Mouse (Mus musculus): ENCODE results near the gene Disp2. TPM values are rescaled to one million over a fixed set of nuclear protein-coding genes. Genes with fewer than 3 reads are reported as not detected.

Disp2 gene
- polyA plus RNA-seq, 1 experiment from 2014 or later: 39.9 TPM

- WGBS: 89% methylated on average over 5 of the region's 5 CpGs
- H3K27me3 ChIP-seq: no peaks in the 10 kb centered on the region
- H3K36me3 ChIP-seq: peaks cover 25% of the 10 kb centered on the region
- H3K9ac ChIP-seq: no peak overlapping the region
- no peak for ATAC-seq (ENCODE audit: low read depth)
- H3K9me3 ChIP-seq: no peaks in the 10 kb centered on the region
- H3K4me1 ChIP-seq (replicated peaks): no peaks in the 10 kb centered on the region
- H3K4me2 ChIP-seq: no peak overlapping the region
- H3K27ac ChIP-seq (replicated peaks): no peak overlapping the region
- H3K4me3 ChIP-seq: no peak overlapping the region
These were observed 49.6 kb downstream of the Disp2 start for GRCm38 (mm10) chr2:118829096-118829495.

DNA sequence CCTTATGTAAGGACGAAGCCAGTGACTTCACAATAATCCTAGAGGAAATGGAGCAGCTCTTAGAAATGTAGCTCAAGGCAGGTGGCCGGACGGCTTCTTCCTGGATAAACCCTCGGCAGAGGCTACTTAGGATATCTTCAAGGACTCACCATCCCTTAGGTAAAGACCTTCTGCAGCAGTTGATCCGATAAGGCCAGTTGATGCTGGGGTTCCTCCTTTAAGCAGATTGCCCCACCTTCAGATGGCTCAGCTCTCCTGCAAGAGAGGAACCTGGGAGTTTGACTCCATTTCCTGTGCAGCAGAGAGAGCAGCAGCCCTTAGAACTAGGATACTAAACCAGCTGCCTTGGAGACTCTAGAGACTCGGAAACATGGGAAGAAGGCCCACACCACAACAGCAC, 54.5 kb downstream of the Disp2 start:
- Histone ChIP-seq H3K9me3 (no peaks in the 10 kb centered on the region), H3K9ac (no peak overlapping the region), H3K4me3 (no peak overlapping the region), H3K27ac (replicated peaks) (no peak overlapping the region), H3K36me3 (peaks cover 9% of the 10 kb centered on the region; the same call in 1 of the 2 replicates), H3K27me3 (no peaks in the 10 kb centered on the region), H3K4me1 (replicated peaks) (no peaks in the 10 kb centered on the region), H3K4me2 (no peak overlapping the region)
- ATAC-seq (ENCODE audit: low read depth): no peak
- 95% methylated on average over 6 of the region's 6 CpGs for WGBS

DNA sequence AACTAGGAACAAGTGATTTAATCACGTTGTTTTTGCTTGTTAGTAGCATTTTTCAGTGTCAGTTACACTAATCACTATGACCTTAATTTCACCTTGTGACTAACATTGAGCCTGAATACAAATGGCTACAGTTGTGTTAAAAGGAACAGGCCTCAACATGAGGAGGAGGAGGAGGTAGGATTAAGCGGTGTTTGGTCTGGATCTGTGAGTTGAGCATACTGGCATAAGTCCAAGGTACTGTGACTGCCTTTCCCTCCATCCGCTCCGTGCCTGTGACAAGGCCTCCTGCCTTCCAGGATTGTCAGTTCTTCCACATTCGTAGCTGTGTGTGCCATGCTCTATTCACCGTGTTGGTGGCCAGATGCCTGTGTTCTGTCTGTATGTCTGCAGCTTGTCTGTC, 55.6 kb downstream of the Disp2 start:
- WGBS: 88% methylated on average over 6 of the region's 6 CpGs
- Histone ChIP-seq H3K27ac (replicated peaks) (no peak overlapping the region), H3K4me2 (no peak overlapping the region), H3K9ac (no peak overlapping the region), H3K4me1 (replicated peaks) (no peaks in the 10 kb centered on the region), H3K27me3 (no peaks in the 10 kb centered on the region), H3K9me3 (no peaks in the 10 kb centered on the region), H3K36me3 (0 out of 2 replicates have a peak, but pooled peaks cover 3% of the 10 kb centered on the region), H3K4me3 (no peak overlapping the region)
- no peak for ATAC-seq (ENCODE audit: low read depth)

- Histone ChIP-seq H3K36me3 (0 out of 2 replicates have a peak, but pooled peaks cover 3% of the 10 kb centered on the region), H3K9ac (no peak overlapping the region), H3K4me3 (no peak overlapping the region), H3K4me2 (no peak overlapping the region), H3K27me3 (no peaks in the 10 kb centered on the region), H3K9me3 (no peaks in the 10 kb centered on the region), H3K4me1 (replicated peaks) (no peaks in the 10 kb centered on the region), H3K27ac (replicated peaks) (no peak overlapping the region)
- WGBS: 58% methylated on average over 5 of the region's 5 CpGs
- ATAC-seq (ENCODE audit: low read depth): no peak
These were observed 58.8 kb downstream of the Disp2 start for GRCm38 (mm10) chr2:118838330-118838729.

- Histone ChIP-seq H3K9me3 (no peaks in the 10 kb centered on the region), H3K9ac (no peak overlapping the region), H3K4me2 (no peak overlapping the region), H3K4me1 (replicated peaks) (no peaks in the 10 kb centered on the region), H3K4me3 (no peak overlapping the region), H3K36me3 (no peaks in the 10 kb centered on the region), H3K27me3 (no peaks in the 10 kb centered on the region), H3K27ac (replicated peaks) (no peak overlapping the region)
- 64% methylated on average over 5 of the region's 5 CpGs for WGBS
- ATAC-seq (ENCODE audit: low read depth): no peak
These were observed 61.7 kb downstream of the Disp2 start for GRCm38 (mm10) chr2:118841186-118841585.

DNA sequence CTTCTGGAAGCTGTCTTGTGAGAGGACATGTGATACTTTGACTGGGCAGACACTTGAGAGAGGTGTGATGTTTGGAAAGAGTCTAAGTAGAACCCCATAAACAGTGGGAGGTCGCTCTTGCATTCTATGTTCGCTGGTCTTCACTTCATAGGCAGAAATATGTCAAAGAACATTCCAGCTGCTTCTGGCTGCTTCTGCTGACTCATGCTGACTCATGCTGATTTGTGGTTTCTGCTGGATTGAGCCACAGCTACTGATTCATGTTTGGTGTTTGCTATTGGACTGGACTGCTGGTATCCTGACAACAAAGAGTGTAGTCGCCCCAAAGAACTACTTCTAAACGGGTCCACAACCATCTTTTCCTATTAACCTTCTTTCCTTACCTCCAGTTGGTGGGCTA, 62.3 kb downstream of the Disp2 start:
- Histone ChIP-seq H3K27ac (replicated peaks) (no peak overlapping the region), H3K9me3 (no peaks in the 10 kb centered on the region), H3K4me3 (no peak overlapping the region), H3K27me3 (no peaks in the 10 kb centered on the region), H3K9ac (no peak overlapping the region), H3K36me3 (no peaks in the 10 kb centered on the region), H3K4me2 (no peak overlapping the region), H3K4me1 (replicated peaks) (no peaks in the 10 kb centered on the region)
- ATAC-seq (ENCODE audit: low read depth): no peak
- WGBS: 87% methylated on average over 4 of the region's 4 CpGs

DNA sequence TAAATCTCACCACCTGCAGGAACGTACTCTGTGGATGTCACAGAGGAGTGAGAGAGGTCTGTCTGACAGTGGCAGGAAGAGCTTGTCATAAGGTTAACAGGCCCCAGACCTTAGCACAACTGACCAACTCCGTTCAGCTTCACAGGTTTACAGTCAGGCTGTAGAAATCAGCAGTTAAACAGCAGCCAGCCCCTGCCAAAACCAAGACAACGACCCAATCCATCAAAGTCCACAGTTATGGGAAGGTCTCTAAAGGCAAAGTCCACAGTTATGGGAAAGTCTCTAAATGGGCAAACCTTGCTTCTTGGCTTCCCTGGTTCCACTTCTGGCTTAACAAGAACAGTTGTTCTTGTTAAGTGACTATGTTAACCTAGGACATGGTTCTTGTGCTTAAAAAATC, 64.9 kb downstream of the Disp2 start:
- no peak for ATAC-seq (ENCODE audit: low read depth)
- no peak overlapping the region for H3K4me3 ChIP-seq
- H3K27ac ChIP-seq (replicated peaks): no peak overlapping the region
- no peaks in the 10 kb centered on the region for H3K9me3 ChIP-seq
- H3K27me3 ChIP-seq: no peaks in the 10 kb centered on the region
- no peak overlapping the region for H3K9ac ChIP-seq
- H3K4me1 ChIP-seq (replicated peaks): no peaks in the 10 kb centered on the region
- no peak overlapping the region for H3K4me2 ChIP-seq
- WGBS: 84% methylated on average over 3 of the region's 3 CpGs
- no peaks in the 10 kb centered on the region for H3K36me3 ChIP-seq

GRCm38 (mm10) chr2:118846246-118846645, 66.7 kb downstream of the Disp2 start:
- Histone ChIP-seq H3K4me3 (no peak overlapping the region), H3K4me2 (no peak overlapping the region), H3K9ac (no peak overlapping the region), H3K27ac (replicated peaks) (no peak overlapping the region), H3K9me3 (no peaks in the 10 kb centered on the region), H3K4me1 (replicated peaks) (no peaks in the 10 kb centered on the region), H3K27me3 (no peaks in the 10 kb centered on the region), H3K36me3 (no peaks in the 10 kb centered on the region)
- WGBS: 60% methylated on average over 7 of the region's 7 CpGs
- no peak for ATAC-seq (ENCODE audit: low read depth)

DNA sequence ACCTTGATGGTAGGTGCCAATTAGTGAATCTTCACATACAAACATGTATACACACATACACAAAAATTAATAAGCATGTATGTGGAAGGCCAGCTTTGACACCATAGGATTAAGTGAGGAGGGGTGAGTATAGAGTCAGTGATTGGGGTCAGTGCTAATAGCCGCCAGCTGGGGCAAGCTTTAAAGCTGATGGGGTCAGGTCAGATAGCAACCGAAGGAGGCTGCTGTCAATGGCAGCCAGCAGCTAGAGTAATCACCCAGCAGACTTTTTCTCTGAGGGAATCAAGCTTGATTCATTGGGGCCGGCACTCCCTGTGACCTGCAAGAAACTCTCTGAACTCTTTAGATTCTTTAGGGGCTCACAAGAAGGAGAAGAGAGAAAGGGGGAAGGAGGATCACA, 72.2 kb downstream of the Disp2 start:
- Histone ChIP-seq H3K4me1 (replicated peaks) (no peaks in the 10 kb centered on the region), H3K4me3 (no peak overlapping the region)
- 12% methylated on average over 3 of the region's 3 CpGs for WGBS

More for the DNA sequence above, 72.2 kb downstream of the Disp2 start:
- H3K4me2 ChIP-seq: no peak overlapping the region
- H3K9me3 ChIP-seq: no peaks in the 10 kb centered on the region
- no peaks in the 10 kb centered on the region for H3K36me3 ChIP-seq
- no peak overlapping the region for H3K27ac ChIP-seq (replicated peaks)
- no peak overlapping the region for H3K9ac ChIP-seq
- no peak for ATAC-seq (ENCODE audit: low read depth)
- H3K27me3 ChIP-seq: no peaks in the 10 kb centered on the region

Other genes with a start within 250 kb of the Disp2 start
- gene Bmf, start 230.0 kb upstream of the Disp2 start, polyA plus RNA-seq (2015; fragmentation: Nextera tagmentation; extraction: Ambion mirVana): 3.3 and 4.6 TPM in 2 replicates
- gene Bub1b, start 181.5 kb upstream of the Disp2 start, polyA plus RNA-seq (2015; fragmentation: Nextera tagmentation; extraction: Ambion mirVana): 14.9 and 16.7 TPM in 2 replicates
- gene Pak6, start 116.4 kb upstream of the Disp2 start, polyA plus RNA-seq (2015; fragmentation: Nextera tagmentation; extraction: Ambion mirVana): 12.1 and 15.8 TPM in 2 replicates
- gene Ankrd63, start 75.8 kb upstream of the Disp2 start, polyA plus RNA-seq (2015; fragmentation: Nextera tagmentation; extraction: Ambion mirVana): not detected in 2 replicates
- 0.46 and 0.61 TPM in 2 replicates for gene Plcb2, start 51.3 kb upstream of the Disp2 start, polyA plus RNA-seq (2015; fragmentation: Nextera tagmentation; extraction: Ambion mirVana)
- gene Inafm2, start 34.0 kb upstream of the Disp2 start, polyA plus RNA-seq (2015; fragmentation: Nextera tagmentation; extraction: Ambion mirVana): 23.7 and 25.3 TPM in 2 replicates
- 1.2 and 1.4 TPM in 2 replicates for gene Ccdc9b, start 17.1 kb upstream of the Disp2 start, polyA plus RNA-seq (2015; fragmentation: Nextera tagmentation; extraction: Ambion mirVana)
- not detected in 2 replicates for gene Phgr1, start 7.0 kb upstream of the Disp2 start, polyA plus RNA-seq (2015; fragmentation: Nextera tagmentation; extraction: Ambion mirVana)
- 23.8 and 28.0 TPM in 2 replicates for gene Knstrn, start 34.3 kb downstream of the Disp2 start, polyA plus RNA-seq (2015; fragmentation: Nextera tagmentation; extraction: Ambion mirVana)
- gene Ivd, start 82.2 kb downstream of the Disp2 start, polyA plus RNA-seq (2015; fragmentation: Nextera tagmentation; extraction: Ambion mirVana): 47.7 and 48.5 TPM in 2 replicates
- 5.4 TPM in 2 replicates for gene Bahd1, start 120.7 kb downstream of the Disp2 start, polyA plus RNA-seq (2015; fragmentation: Nextera tagmentation; extraction: Ambion mirVana)
- 10.4 TPM in 2 replicates for gene Chst14, start 146.8 kb downstream of the Disp2 start, polyA plus RNA-seq (2015; fragmentation: Nextera tagmentation; extraction: Ambion mirVana)
- 36.6 and 37.4 TPM in 2 replicates for gene Ccdc32, start 249.7 kb downstream of the Disp2 start, polyA plus RNA-seq (2015; fragmentation: Nextera tagmentation; extraction: Ambion mirVana)

Measured in neural tube, embryonic 13.5 days (tissue).